Mouse (Mus musculus) testis, adult 2 months (tissue): ENCODE measurements at regions not wholly inside any gene's neighbourhood (a gene's known extent, or its start where the extent isn't known, plus 50 kb on each side); places are given as distances from the start of the nearest gene placed in this dataset.

ENCODE experiments used
- CTCF ChIP-seq: fragments of 200-500 bp; IDR thresholded peaks from 2 replicates; pipeline ENCODE4 v1.5.1; 2012; ENCODE audit warnings: low read depth, mild to moderate bottlenecking, inconsistent platforms, low read length, moderate library complexity; ENCODE audit not compliant: control insufficient read depth, insufficient read depth, insufficient replicate concordance
- POLR2A ChIP-seq: fragments of 200-500 bp; IDR thresholded peaks from 2 replicates; pipeline ENCODE4 v1.6.1; 2012; ENCODE audit warnings: low read depth, mild to moderate bottlenecking, inconsistent platforms, low read length, moderate library complexity; ENCODE audit not compliant: control insufficient read depth

GRCm38 (mm10) chr6:111813982-111814603 is 459.5 kb upstream of the Lmcd1 start:
- TF ChIP-seq POLR2A: no peak
- no peak for TF ChIP-seq CTCF
